ENCODE assay signal across 8 mouse cellular contexts in genomic region chr2:32693823-32694411, GRCm38 (mm10). TPM values are rescaled to one million over a fixed set of nuclear protein-coding genes. Genes with fewer than 3 reads are reported as not detected.
DNase-seq lines count a peak whose midpoint lies in the region; ATAC-seq and TF ChIP-seq lines count a peak whose summit lies in the region.

No protein-coding gene starts in this region.

- peak; percentile 99 for ATAC-seq in forebrain, embryonic 13.5 days
- ATAC-seq in neural tube, embryonic 15.5 days (ENCODE audit: low FRiP score) = peak; percentile 98

- peaks cover 52% of the 10 kb centered on the region for H3K4me1 ChIP-seq in E14TG2a.4 (replicated peaks; ENCODE audit: low read depth, low read length)
- H3K4me1 ChIP-seq in forebrain, embryonic 13.5 days = peaks cover 14% of the 10 kb centered on the region
- H3K4me1 ChIP-seq in neural tube, embryonic 15.5 days = peaks cover 29% of the 10 kb centered on the region

- peaks cover 31% of the 10 kb centered on the region for H3K36me3 ChIP-seq in E14TG2a.4 (ENCODE audit: insufficient read depth, low read length)
- no peaks in the 10 kb centered on the region for H3K36me3 ChIP-seq in forebrain, embryonic 13.5 days (ENCODE audit: poor library complexity, severe bottlenecking)
- no peaks in the 10 kb centered on the region for H3K36me3 ChIP-seq in neural tube, embryonic 15.5 days

- no peaks in the 10 kb centered on the region for H3K9me3 ChIP-seq in E14TG2a.4 (ENCODE audit: low read length)
- no peaks in the 10 kb centered on the region for H3K9me3 ChIP-seq in forebrain, embryonic 13.5 days (replicated peaks)
- no peaks in the 10 kb centered on the region for H3K9me3 ChIP-seq in neural tube, embryonic 15.5 days (replicated peaks)

- no peaks in the 10 kb centered on the region for H3K27me3 ChIP-seq in E14TG2a.4 (ENCODE audit: insufficient read depth, low read length)
- no peaks in the 10 kb centered on the region for H3K27me3 ChIP-seq in forebrain, embryonic 13.5 days
- no peaks in the 10 kb centered on the region for H3K27me3 ChIP-seq in neural tube, embryonic 15.5 days (replicated peaks)

- peak overlapping the region; percentile 99 for H3K4me3 ChIP-seq in E14TG2a.4 (replicated peaks; ENCODE audit: low read length)
- H3K4me3 ChIP-seq in forebrain, embryonic 13.5 days = peak overlapping the region; percentile 76
- peak overlapping the region; percentile 88 for H3K4me3 ChIP-seq in neural tube, embryonic 15.5 days (replicated peaks)

- H3K27ac ChIP-seq in forebrain, embryonic 13.5 days = no peak overlapping the region
- peak overlapping the region; percentile 89 for H3K27ac ChIP-seq in neural tube, embryonic 15.5 days (replicated peaks)

- 1% methylated on average over 50 of the region's 51 CpGs for WGBS in forebrain, embryonic 13.5 days
- under 1% methylated on average over 51 of the region's 51 CpGs for WGBS in neural tube, embryonic 15.5 days

- peak overlapping the region; percentile 94 for H3K4me2 ChIP-seq in forebrain, embryonic 13.5 days
- H3K4me2 ChIP-seq in neural tube, embryonic 15.5 days = peak overlapping the region; percentile 85

- peak overlapping the region; percentile 86 for H3K9ac ChIP-seq in forebrain, embryonic 13.5 days
- peak overlapping the region; percentile 91 for H3K9ac ChIP-seq in neural tube, embryonic 15.5 days (replicated peaks)

- DNase-seq in c-Kit-positive CD71-positive TER-119-positive erythroid progenitor cells, embryonic 14.5 days (ENCODE audit: low spot score) = peak; percentile 96
- DNase-seq in heart, postnatal 14 days = peak; percentile 96 to 98
- peak; percentile 96 for DNase-seq in layer of hippocampus, adult 11-12 months (ENCODE audit: low spot score)
- peak; percentile 95 to 97 for DNase-seq in lung, adult 18-20 months
- peak; percentile 96 for DNase-seq in testis, postnatal 14 days (ENCODE audit: low spot score)

- peak; percentile 79 for TF ChIP-seq CTCF in E14TG2a.4 (conservative IDR thresholded peaks at IDR 0.05; ENCODE audit: low read length)

- intact Hi-C loops in heart, postnatal 14 days (cut with DNase I) = no loop called here

RNA-seq across cellular contexts. Expression of gene Fpgs, which starts 10.0 kb away (rescaled TPM):
- polyA plus RNA-seq in forebrain, embryonic 13.5 days (2015; fragmentation: Nextera tagmentation; extraction: Ambion mirVana) = 14.2 and 15.7 TPM in 2 replicates
- 1 to 10 TPM; 6.0 to 7.4 TPM for total RNA-seq in heart, postnatal 14 days (2021)
- 19.3 and 20.6 TPM in 2 replicates for polyA plus RNA-seq in neural tube, embryonic 15.5 days (2015; fragmentation: Nextera tagmentation; extraction: Ambion mirVana)

RNA-seq across cellular contexts. Expression of gene Cdk9, which starts 19.0 kb away (rescaled TPM):
- polyA plus RNA-seq in forebrain, embryonic 13.5 days (2015; fragmentation: Nextera tagmentation; extraction: Ambion mirVana) = 90.3 and 99.9 TPM in 2 replicates
- total RNA-seq in heart, postnatal 14 days (2021) = 10 to 100 TPM; 30.7 to 31.3 TPM
- polyA plus RNA-seq in neural tube, embryonic 15.5 days (2015; fragmentation: Nextera tagmentation; extraction: Ambion mirVana) = 63.0 and 82.4 TPM in 2 replicates

RNA-seq across cellular contexts. Expression of gene Sh2d3c, which starts 26.9 kb away (rescaled TPM):
- polyA plus RNA-seq in forebrain, embryonic 13.5 days (2015; fragmentation: Nextera tagmentation; extraction: Ambion mirVana) = 23.5 and 29.2 TPM in 2 replicates
- 10 to 100 TPM; 37.4 to 39.4 TPM for total RNA-seq in heart, postnatal 14 days (2021)
- 50.1 and 51.5 TPM in 2 replicates for polyA plus RNA-seq in neural tube, embryonic 15.5 days (2015; fragmentation: Nextera tagmentation; extraction: Ambion mirVana)

RNA-seq across cellular contexts. Expression of gene 6330409D20Rik, which starts 46.9 kb away (rescaled TPM):
- 1.6 and 2.5 TPM in 2 replicates for polyA plus RNA-seq in forebrain, embryonic 13.5 days (2015; fragmentation: Nextera tagmentation; extraction: Ambion mirVana)
- total RNA-seq in heart, postnatal 14 days (2021) = not detected
- 2.9 and 3.6 TPM in 2 replicates for polyA plus RNA-seq in neural tube, embryonic 15.5 days (2015; fragmentation: Nextera tagmentation; extraction: Ambion mirVana)

RNA-seq across cellular contexts. Expression of gene Eng, which starts 47.5 kb away (rescaled TPM):
- 20.4 and 21.2 TPM in 2 replicates for polyA plus RNA-seq in forebrain, embryonic 13.5 days (2015; fragmentation: Nextera tagmentation; extraction: Ambion mirVana)
- total RNA-seq in heart, postnatal 14 days (2021) = 100 to 1,000 TPM; 148 to 162 TPM
- 29.6 and 40.5 TPM in 2 replicates for polyA plus RNA-seq in neural tube, embryonic 15.5 days (2015; fragmentation: Nextera tagmentation; extraction: Ambion mirVana)
